Mouse (Mus musculus) gastrocnemius, postnatal 10 days (tissue): ENCODE measurements around the gene Vmn1r137. TPM values are rescaled to one million over a fixed set of nuclear protein-coding genes. Genes with fewer than 3 reads are reported as not detected.
"Not testable (repeated sequence)": the region's sequence is repeated elsewhere in the genome, so short reads cannot be mapped to it uniquely, and the experiment has no call there.

Experiments used
- DNase-seq: peaks from one replicate; pipeline ENCODE4 v3.0.0; 2021; ENCODE audit warnings: mixed read lengths
- long read RNA-seq, 2 experiments: library from polyadenylated mRNA; stranded (forward); transcript quantifications; one replicate each; pipeline ENCODE4 v2.0.0; 2021
- total RNA-seq, 2 experiments: library from RNA; stranded (reverse); gene quantifications; 2 replicates each; pipeline ENCODE4 v1.2.3; 2021

The Vmn1r137 gene
- total RNA-seq, result not detected
- long read RNA-seq, experiment 1, result 0 reads
- long read RNA-seq, experiment 2, result 0 reads

- DNase-seq, result not testable (repeated sequence)
Measured at GRCm38 (mm10) chr7:21994287-21994686, at the start of gene Vmn1r137. TSS of gene Vmn1r137 (plus strand) at chr7:21994587.

- DNase-seq, result not testable (repeated sequence)
Measured at GRCm38 (mm10) chr7:22028797-22029196, 34.4 kb downstream of the Vmn1r137 start, which contains the start of gene Vmn1r138. TSS of gene Vmn1r138 (minus strand) at chr7:22028897.

Other genes starting within 250 kb of the Vmn1r137 start
- gene Gm4175, start 233.1 kb upstream of the Vmn1r137 start, total RNA-seq, result not detected
- gene Gm4177, start 197.9 kb upstream of the Vmn1r137 start, total RNA-seq, result not detected
- not detected for gene Vmn1r135, start 162.2 kb upstream of the Vmn1r137 start, total RNA-seq
- not detected for gene Gm5725, start 150.3 kb upstream of the Vmn1r137 start, total RNA-seq
- not detected for gene Gm5891, start 73.3 kb upstream of the Vmn1r137 start, total RNA-seq
- not detected for gene Vmn1r138, start 34.3 kb downstream of the Vmn1r137 start, total RNA-seq
- not detected for gene Gm6176, start 61.7 kb downstream of the Vmn1r137 start, total RNA-seq
- gene Vmn1r139, start 74.5 kb downstream of the Vmn1r137 start, total RNA-seq, result not detected
- gene Gm16451, start 123.7 kb downstream of the Vmn1r137 start, total RNA-seq, result not detected
- gene Gm10666, start 140.2 kb downstream of the Vmn1r137 start, total RNA-seq, result not detected
- gene Vmn1r142, start 169.4 kb downstream of the Vmn1r137 start, total RNA-seq, result not detected
- gene Vmn1r143, start 194.8 kb downstream of the Vmn1r137 start, total RNA-seq, result not detected
- gene Gm8653, start 206.7 kb downstream of the Vmn1r137 start, total RNA-seq, result not detected
- gene Gm8453, start 234.9 kb downstream of the Vmn1r137 start, total RNA-seq, result not detected